Mouse (Mus musculus) lung, embryonic 15.5 days (tissue): Measurements from ENCODE around the gene Trappc3. TPM values are rescaled to one million over a fixed set of nuclear protein-coding genes. Genes with fewer than 3 reads are reported as not detected.

Source experiments
- ATAC-seq: fragments of 200-750 bp; cut with Nextera tagmentation; 2 replicates; pipeline ENCODE4 v1.8.0; 2017; ENCODE audit warnings: moderate number of reproducible peaks, borderline replicate concordance; ENCODE audit not compliant: low FRiP score, low TSS enrichment; ENCODE audit errors: extremely low read depth
- H3K27ac ChIP-seq: fragments of 300-500 bp; sonication (generic); 2 replicates; pipeline ENCODE4 v1.5.1; 2015; ENCODE audit warnings: moderate library complexity, mild to moderate bottlenecking, inconsistent platforms
- H3K27me3 ChIP-seq: fragments of 300-500 bp; sonication (generic); 2 replicates; pipeline ENCODE4 v1.6.1; 2015; ENCODE audit warnings: inconsistent platforms
- H3K36me3 ChIP-seq: fragments of 300-500 bp; sonication (generic); 2 replicates; pipeline ENCODE4 v1.6.1; 2015; ENCODE audit warnings: inconsistent platforms
- H3K4me1 ChIP-seq: fragments of 300-500 bp; sonication (generic); 2 replicates; pipeline ENCODE4 v1.6.1; 2015; ENCODE audit warnings: inconsistent platforms
- H3K4me2 ChIP-seq: fragments of 300-500 bp; sonication (generic); 2 replicates; pipeline ENCODE4 v1.6.1; 2015; ENCODE audit warnings: inconsistent platforms, mild to moderate bottlenecking, moderate library complexity
- H3K4me3 ChIP-seq: fragments of 300-500 bp; sonication (generic); 2 replicates; pipeline ENCODE4 v1.5.1; 2015; ENCODE audit warnings: mild to moderate bottlenecking, inconsistent platforms
- H3K9ac ChIP-seq: fragments of 300-500 bp; sonication (generic); 2 replicates; pipeline ENCODE4 v1.6.1; 2015; ENCODE audit warnings: inconsistent platforms
- H3K9me3 ChIP-seq: fragments of 300-500 bp; sonication (generic); 2 replicates; pipeline ENCODE4 v1.6.1; 2016; ENCODE audit warnings: inconsistent platforms
- WGBS: fragments of 180-500 bp; shearing (Covaris S2); methylation state at CpG from one replicate; pipeline ENCODE4 v1.1.7; 2015; 5-methylcytosine and 5-hydroxymethylcytosine counted together
- polyA plus RNA-seq: library from polyadenylated mRNA; unstranded; fragments of >200 nt; fragmentation: Nextera tagmentation; extraction: Ambion mirVana; gene quantifications from 2 replicates; pipeline ENCODE4 v1.2.1, GENCODE M21; 2015

The Trappc3 gene
- polyA plus RNA-seq, 1 experiment from 2014 or later: 108 TPM

DNA sequence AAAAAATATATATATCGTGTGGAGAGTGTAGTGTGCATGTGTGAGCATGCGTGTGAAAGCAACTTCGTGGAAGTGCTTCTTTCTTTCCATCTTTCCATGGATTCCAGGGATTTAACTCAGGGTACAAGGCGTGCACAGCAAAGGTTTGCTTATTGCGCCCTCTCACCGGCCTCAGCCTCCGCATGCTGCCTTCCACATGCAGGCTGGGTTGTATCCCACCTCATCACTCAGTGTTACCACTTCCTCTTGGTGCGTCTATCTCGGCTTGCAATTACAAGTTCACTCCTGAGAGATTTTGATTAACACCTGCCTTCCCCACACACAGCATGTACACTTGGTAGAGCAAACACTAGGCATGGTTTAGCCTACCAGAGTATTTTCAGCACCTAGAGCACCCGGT, 26.9 kb upstream of the Trappc3 start:
- no peak for ATAC-seq
- no peak overlapping the region for H3K9ac ChIP-seq
- H3K4me3 ChIP-seq: no peak overlapping the region
- H3K4me1 ChIP-seq: 0 out of 2 replicates have a peak, but pooled peaks cover 3% of the 10 kb centered on the region
- no peaks in the 10 kb centered on the region for H3K9me3 ChIP-seq
- no peaks in the 10 kb centered on the region for H3K27me3 ChIP-seq
- 82% methylated on average over 10 of the region's 10 CpGs for WGBS
- H3K4me2 ChIP-seq: no peak overlapping the region
- H3K27ac ChIP-seq: no peak overlapping the region
- peaks cover 96% of the 10 kb centered on the region for H3K36me3 ChIP-seq

- peak; percentile 27; the same call in 1 of the 2 replicates for ATAC-seq
- H3K36me3 ChIP-seq: peaks cover 96% of the 10 kb centered on the region
- WGBS: 46% methylated on average over 63 of the region's 63 CpGs
- H3K27me3 ChIP-seq: no peaks in the 10 kb centered on the region
- H3K4me1 ChIP-seq: 0 out of 2 replicates have a peak, but pooled peaks cover 3% of the 10 kb centered on the region
- H3K9me3 ChIP-seq: no peaks in the 10 kb centered on the region
- 0 out of 2 replicates have a peak overlapping the region, but pooled peaks have one; percentile 10 for H3K9ac ChIP-seq
- H3K27ac ChIP-seq: no peak overlapping the region; the same call in 1 of the 2 replicates
- peak overlapping the region; percentile 22 for H3K4me3 ChIP-seq
- H3K4me2 ChIP-seq: peak overlapping the region; percentile 54
Observed at GRCm38 (mm10) chr4:126236467-126237280, 25.5 kb upstream of the Trappc3 start.

- Histone ChIP-seq H3K4me1 (0 out of 2 replicates have a peak, but pooled peaks cover 3% of the 10 kb centered on the region), H3K9me3 (no peaks in the 10 kb centered on the region), H3K27ac (no peak overlapping the region; the same call in 1 of the 2 replicates), H3K4me3 (no peak overlapping the region), H3K27me3 (no peaks in the 10 kb centered on the region), H3K9ac (no peak overlapping the region), H3K36me3 (peaks cover 90% of the 10 kb centered on the region), H3K4me2 (no peak overlapping the region)
- WGBS: 73% methylated on average over 5 of the region's 5 CpGs
- no peak for ATAC-seq
Observed at GRCm38 (mm10) chr4:126237721-126238242, 24.3 kb upstream of the Trappc3 start.

- no peak for ATAC-seq
- H3K4me1 ChIP-seq: 0 out of 2 replicates have a peak, but pooled peaks cover 3% of the 10 kb centered on the region
- WGBS: 86% methylated on average over 13 of the region's 13 CpGs
- H3K9me3 ChIP-seq: no peaks in the 10 kb centered on the region
- H3K27ac ChIP-seq: no peak overlapping the region
- no peaks in the 10 kb centered on the region for H3K27me3 ChIP-seq
- peaks cover 68% of the 10 kb centered on the region for H3K36me3 ChIP-seq
- H3K9ac ChIP-seq: no peak overlapping the region
- no peak overlapping the region for H3K4me3 ChIP-seq
- H3K4me2 ChIP-seq: no peak overlapping the region
Observed at GRCm38 (mm10) chr4:126239862-126240475, 22.2 kb upstream of the Trappc3 start.

- Histone ChIP-seq H3K4me1 (0 out of 2 replicates have a peak, but pooled peaks cover 2% of the 10 kb centered on the region), H3K9ac (no peak overlapping the region), H3K27me3 (no peaks in the 10 kb centered on the region), H3K4me2 (no peak overlapping the region), H3K4me3 (no peak overlapping the region), H3K36me3 (peaks cover 49% of the 10 kb centered on the region), H3K27ac (no peak overlapping the region), H3K9me3 (no peaks in the 10 kb centered on the region)
- no peak for ATAC-seq
- 44% methylated on average over 9 of the region's 9 CpGs for WGBS
Observed at GRCm38 (mm10) chr4:126241956-126242355, 20.2 kb upstream of the Trappc3 start.

GRCm38 (mm10) chr4:126242510-126242909, 19.6 kb upstream of the Trappc3 start:
- Histone ChIP-seq H3K9me3 (no peaks in the 10 kb centered on the region), H3K9ac (no peak overlapping the region), H3K36me3 (peaks cover 47% of the 10 kb centered on the region), H3K27me3 (no peaks in the 10 kb centered on the region), H3K4me1 (no peaks in the 10 kb centered on the region), H3K27ac (no peak overlapping the region), H3K4me2 (no peak overlapping the region), H3K4me3 (no peak overlapping the region)
- 81% methylated on average over 6 of the region's 6 CpGs for WGBS
- ATAC-seq: no peak

DNA sequence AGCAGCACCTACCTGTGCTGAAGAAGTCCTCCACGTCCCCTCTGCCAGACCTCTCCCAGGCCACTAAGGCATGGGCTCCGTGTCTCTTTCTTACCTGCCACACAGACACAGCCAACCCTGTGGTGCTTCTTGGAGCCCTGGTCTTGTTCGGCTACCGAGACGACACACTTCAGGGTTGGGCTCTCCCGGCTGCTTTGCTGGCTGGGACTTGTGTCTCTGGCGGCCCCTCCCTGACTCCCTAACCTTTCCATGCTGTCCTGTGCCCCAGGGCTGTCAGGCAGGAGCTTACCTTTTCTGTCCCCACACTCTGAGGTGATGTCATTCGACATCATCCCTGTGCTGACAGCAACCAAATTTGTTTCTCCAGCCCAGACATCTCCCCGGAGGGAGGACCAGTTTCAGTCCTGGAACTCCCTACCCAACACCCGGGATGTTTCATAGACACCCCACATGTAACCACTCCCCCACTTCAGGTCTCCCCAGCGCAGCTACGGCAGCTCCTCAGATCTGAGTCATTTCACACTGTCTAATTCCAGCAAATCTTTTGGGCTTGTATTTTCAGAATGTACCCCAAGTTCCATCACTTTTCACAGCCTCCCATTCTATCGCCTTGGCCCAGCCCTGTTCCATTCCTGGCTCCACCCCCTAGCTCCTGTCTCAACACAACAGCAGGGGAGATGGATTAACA, 15.8 kb upstream of the Trappc3 start:
- H3K4me1 ChIP-seq: peaks cover 8% of the 10 kb centered on the region; the same call in 1 of the 2 replicates
- no peak overlapping the region for H3K4me2 ChIP-seq
- H3K4me3 ChIP-seq: no peak overlapping the region
- no peak overlapping the region for H3K27ac ChIP-seq
- 70% methylated on average over 13 of the region's 13 CpGs for WGBS
- no peak for ATAC-seq
- peaks cover 11% of the 10 kb centered on the region for H3K36me3 ChIP-seq
- no peaks in the 10 kb centered on the region for H3K9me3 ChIP-seq
- no peak overlapping the region for H3K9ac ChIP-seq
- H3K27me3 ChIP-seq: no peaks in the 10 kb centered on the region

- no peak for ATAC-seq
- no peaks in the 10 kb centered on the region for H3K9me3 ChIP-seq
- peaks cover 26% of the 10 kb centered on the region for H3K4me1 ChIP-seq
- no peak overlapping the region for H3K4me3 ChIP-seq
- H3K27me3 ChIP-seq: no peaks in the 10 kb centered on the region
- WGBS: 37% methylated on average over 11 of the region's 11 CpGs
- no peak overlapping the region for H3K9ac ChIP-seq
- H3K27ac ChIP-seq: no peak overlapping the region
- H3K4me2 ChIP-seq: no peak overlapping the region
- H3K36me3 ChIP-seq: 0 out of 2 replicates have a peak, but pooled peaks cover 3% of the 10 kb centered on the region
Observed at GRCm38 (mm10) chr4:126248261-126248868, 13.8 kb upstream of the Trappc3 start.

- no peak overlapping the region; the same call in 1 of the 2 replicates for H3K4me2 ChIP-seq
- H3K27ac ChIP-seq: no peak overlapping the region
Observed at GRCm38 (mm10) chr4:126250659-126251058, 11.5 kb upstream of the Trappc3 start.

GRCm38 (mm10) chr4:126251655-126252254, 10.4 kb upstream of the Trappc3 start:
- peak overlapping the region; percentile 31 for H3K4me2 ChIP-seq
- H3K9ac ChIP-seq: no peak overlapping the region
- peak overlapping the region; percentile 64 for H3K27ac ChIP-seq
- no peak overlapping the region for H3K4me3 ChIP-seq
- WGBS: 56% methylated on average over 11 of the region's 11 CpGs
- ATAC-seq: no peak
- H3K4me1 ChIP-seq: peaks cover 43% of the 10 kb centered on the region
- H3K36me3 ChIP-seq: 0 out of 2 replicates have a peak, but pooled peaks cover 3% of the 10 kb centered on the region
- H3K9me3 ChIP-seq: no peaks in the 10 kb centered on the region
- no peaks in the 10 kb centered on the region for H3K27me3 ChIP-seq

More at GRCm38 (mm10) chr4:126250659-126251058, 11.5 kb upstream of the Trappc3 start:
- Histone ChIP-seq H3K9me3 (no peaks in the 10 kb centered on the region), H3K27me3 (no peaks in the 10 kb centered on the region), H3K4me1 (peaks cover 42% of the 10 kb centered on the region), H3K9ac (no peak overlapping the region), H3K36me3 (0 out of 2 replicates have a peak, but pooled peaks cover 3% of the 10 kb centered on the region), H3K4me3 (no peak overlapping the region)
- ATAC-seq: no peak
- 43% methylated on average over 4 of the region's 4 CpGs for WGBS
